Mouse (Mus musculus) brain, embryonic 14.5 days (tissue): ENCODE measurements around the gene Gm10203. TPM values are rescaled to one million over a fixed set of nuclear protein-coding genes. Genes with fewer than 3 reads are reported as not detected.
A peak's percentile ranks its signal among the peaks of the same experiment; 100 is the strongest.
"Not testable (repeated sequence)": the region's sequence is repeated elsewhere in the genome, so short reads cannot be mapped to it uniquely, and the experiment has no call there.

Source experiments
- DNase-seq: peaks from one replicate; pipeline ENCODE4 v3.0.0-alpha.2; 2011; ENCODE audit warnings: low read depth
- CTCF ChIP-seq: fragments of 200-500 bp; IDR thresholded peaks from 2 replicates; pipeline ENCODE4 v1.5.1; 2012; ENCODE audit warnings: inconsistent platforms, mild to moderate bottlenecking, moderate library complexity, borderline replicate concordance; ENCODE audit not compliant: insufficient read depth, insufficient read length; ENCODE audit errors: extremely low read depth
- POLR2A ChIP-seq: fragments of 200-500 bp; IDR thresholded peaks from 2 replicates; pipeline ENCODE4 v1.6.1; 2012; ENCODE audit warnings: mild to moderate bottlenecking, inconsistent platforms, borderline replicate concordance; ENCODE audit not compliant: poor library complexity, insufficient read depth, insufficient read length, severe bottlenecking; ENCODE audit errors: extremely low read depth
- polyA plus RNA-seq: library from polyadenylated mRNA; depleted of rRNA; stranded (reverse); fragments of >200 nt; gene quantifications from 2 replicates; pipeline ENCODE4 v1.2.3, GENCODE M21; 2012; rRNA removed

The Gm10203 gene
- polyA plus RNA-seq: not detected in 2 replicates

DNA sequence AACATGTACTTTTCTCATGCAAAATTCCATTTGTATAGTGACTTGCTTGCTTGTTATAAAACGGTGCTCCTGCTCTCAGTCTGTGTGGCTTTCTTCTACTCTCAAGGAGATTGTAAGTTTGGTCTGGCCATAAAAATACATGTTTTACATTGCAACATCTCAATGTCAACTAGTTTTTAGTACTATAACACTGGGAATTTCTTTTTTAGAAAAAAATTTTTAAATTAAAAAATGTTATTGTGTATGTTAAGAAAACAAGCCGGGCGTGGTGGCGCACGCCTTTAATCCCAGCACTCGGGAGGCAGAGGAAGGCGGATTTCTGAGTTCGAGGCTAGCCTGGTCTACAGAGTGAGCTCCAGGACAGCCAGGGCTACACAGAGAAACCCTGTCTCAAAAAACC is at the start of gene Gm10203:
Gm10203 (plus strand) TSS at position 301 of the 400 bp plus-strand sequence.
- DNase-seq: not testable (repeated sequence)

DNA sequence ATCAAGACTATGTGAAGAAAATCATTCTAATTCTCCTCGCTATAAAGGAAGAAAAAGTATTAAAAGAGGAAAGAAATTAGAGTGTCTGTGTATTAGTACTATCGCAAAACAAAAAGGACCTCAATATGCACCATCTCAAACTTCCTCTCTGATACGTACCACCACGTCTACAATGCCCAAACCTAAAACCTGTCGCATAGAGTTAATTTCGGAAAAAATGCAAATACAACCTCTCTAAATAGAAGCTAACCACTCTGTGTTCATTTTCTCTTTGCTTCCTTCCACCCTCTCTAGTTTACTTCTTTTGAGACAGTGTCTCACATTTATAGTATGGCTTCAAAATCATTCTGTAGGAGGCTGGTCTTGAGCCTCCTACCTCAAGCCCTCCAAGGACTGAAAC is 37.6 kb upstream of the Gm10203 start:
- no peak for TF ChIP-seq CTCF
- DNase-seq: no peak

GRCm38 (mm10) chr6:149093465-149093864 is 36.5 kb upstream of the Gm10203 start:
- no peak for TF ChIP-seq POLR2A
- TF ChIP-seq CTCF: no peak
- no peak for DNase-seq

- DNase-seq: no peak
- no peak for TF ChIP-seq CTCF
- no peak for TF ChIP-seq POLR2A
These were observed 35.4 kb upstream of the Gm10203 start for GRCm38 (mm10) chr6:149094555-149094954.

GRCm38 (mm10) chr6:149095389-149095788 is 34.6 kb upstream of the Gm10203 start:
- DNase-seq: peak; percentile 47
- TF ChIP-seq CTCF (no peak), POLR2A (no peak)

DNA sequence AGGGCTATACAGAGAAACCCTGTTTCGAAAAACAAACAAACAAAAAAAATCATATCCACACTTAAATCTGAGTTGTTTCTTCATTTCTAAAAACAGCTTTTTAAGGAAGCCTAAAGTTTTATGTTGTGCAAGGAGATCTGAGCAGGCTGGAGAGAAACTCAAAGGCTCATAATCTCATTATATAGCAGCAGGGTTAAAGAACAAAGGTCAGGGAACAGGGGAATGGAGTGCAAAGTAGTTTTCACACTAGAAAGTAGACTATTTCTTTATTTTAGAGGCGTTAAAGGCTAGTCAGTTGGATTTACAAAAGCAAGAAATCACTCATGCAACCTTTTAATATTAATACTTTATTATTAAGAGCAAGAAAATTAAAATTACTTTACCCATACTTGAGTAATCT is 33.7 kb upstream of the Gm10203 start:
- no peak for DNase-seq
- TF ChIP-seq CTCF (no peak), POLR2A (no peak)

- no peak for DNase-seq
- TF ChIP-seq POLR2A (no peak), CTCF (no peak)
These were observed 32.7 kb upstream of the Gm10203 start for GRCm38 (mm10) chr6:149097276-149097675.

GRCm38 (mm10) chr6:149098993-149099392 is 31.0 kb upstream of the Gm10203 start:
- TF ChIP-seq POLR2A (no peak), CTCF (no peak)
- no peak for DNase-seq

DNA sequence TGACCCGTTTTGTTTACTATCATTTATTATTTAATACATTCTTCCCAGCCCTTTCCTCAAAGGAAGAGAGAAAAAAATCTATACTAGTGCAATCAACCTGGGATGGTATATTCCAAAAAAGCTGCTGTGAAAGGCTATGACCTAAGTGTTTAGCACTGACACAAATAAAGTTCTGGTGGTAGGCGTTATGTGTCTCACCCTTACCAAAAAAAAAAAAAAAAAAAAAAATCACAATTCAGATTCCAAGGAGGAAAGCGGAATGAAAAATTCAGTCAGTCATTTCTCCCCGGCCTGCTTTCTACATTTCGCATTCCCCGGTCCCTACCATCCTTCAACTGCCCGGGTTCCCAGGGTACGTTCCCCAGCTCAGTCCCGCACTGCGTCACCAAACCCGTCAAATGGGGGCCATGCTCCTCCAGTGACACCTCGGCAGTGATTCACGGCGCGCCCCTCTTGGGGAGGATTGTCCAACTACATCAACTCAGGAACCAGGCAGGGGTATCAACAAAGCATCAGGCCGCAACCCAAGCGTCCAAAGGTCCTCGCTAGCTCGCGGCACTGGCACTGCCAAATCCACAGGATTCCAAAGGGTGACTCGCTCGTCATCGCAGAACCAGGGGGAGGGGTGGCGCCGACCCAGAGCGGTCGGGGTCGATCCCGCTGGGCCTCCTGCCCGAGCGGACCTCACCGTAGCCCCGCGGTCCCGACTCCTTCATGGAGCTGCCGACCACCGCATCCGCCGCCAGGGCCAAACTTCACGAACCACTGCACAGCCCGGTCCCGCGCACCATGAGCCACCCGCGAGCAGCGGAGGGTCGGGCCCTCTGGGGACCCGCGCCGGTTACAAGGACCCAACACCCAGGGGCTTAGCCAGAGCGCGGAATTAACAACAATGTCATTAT is 29.5 kb upstream of the Gm10203 start:
- DNase-seq: peak; percentile 83
- TF ChIP-seq POLR2A: no peak
- TF ChIP-seq CTCF: 0 out of 2 replicates have a peak, but pooled peaks have one; percentile 0

DNA sequence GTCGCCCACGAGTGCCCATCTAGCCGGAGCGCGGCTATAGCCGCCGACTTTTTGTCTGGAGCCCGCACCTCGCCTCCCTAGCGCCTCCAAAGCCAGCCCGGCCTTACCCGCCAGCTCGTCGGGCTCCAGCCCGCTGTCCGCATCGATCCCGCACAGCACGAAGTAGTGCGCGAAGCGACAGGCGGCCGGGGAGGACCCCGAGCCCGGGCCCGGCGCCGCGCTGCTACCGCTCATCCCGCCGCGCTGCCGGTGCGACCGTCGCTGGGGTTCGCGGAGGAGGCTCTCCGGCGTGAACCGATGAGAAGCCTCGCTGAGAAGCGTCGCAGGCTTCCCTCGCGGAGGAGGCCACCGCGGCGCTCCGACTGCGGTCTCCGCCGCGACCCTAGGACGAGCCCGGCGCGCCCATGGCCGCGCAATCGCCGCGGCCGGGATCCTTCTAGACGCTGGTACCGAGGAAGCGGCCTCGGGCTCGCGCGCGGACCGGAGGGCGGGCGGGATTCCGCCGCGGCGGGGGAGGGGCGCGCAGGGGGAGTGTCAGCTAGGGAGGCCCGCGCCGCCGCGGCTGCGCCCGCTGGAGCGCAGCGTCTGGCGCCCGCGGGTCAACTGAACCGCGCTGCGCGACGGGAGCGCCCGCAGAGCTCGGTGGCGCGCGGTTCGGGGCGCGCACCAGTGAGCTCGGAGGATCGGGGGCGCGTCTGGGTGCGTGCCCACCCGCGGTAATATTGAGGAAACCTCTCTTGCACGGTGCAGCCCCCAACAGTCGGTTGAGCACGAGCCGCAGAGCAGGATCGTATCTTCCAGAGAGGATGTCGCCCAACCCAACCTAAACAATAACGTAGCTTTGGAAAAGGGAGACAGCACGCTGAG is 28.7 kb upstream of the Gm10203 start, which contains the start of gene Dennd5b:
Dennd5b (minus strand) TSS at position 605 of the 867 bp plus-strand sequence.
- peak; percentile 95 for DNase-seq
- TF ChIP-seq CTCF: no peak
- peak; percentile 89 for TF ChIP-seq POLR2A

GRCm38 (mm10) chr6:149101943-149102243 is 28.1 kb upstream of the Gm10203 start:
- TF ChIP-seq POLR2A (no peak), CTCF (no peak)
- no peak for DNase-seq
